Mouse (Mus musculus): ENCODE results near the gene Birc5.

GRCm38 (mm10) chr11:117863174-117863856 is 14.3 kb downstream of the Birc5 start:
- no peak for TF ChIP-seq CTCF (IDR thresholded peaks at IDR 0.05; ENCODE audit: extremely low read depth, insufficient read length, insufficient replicate concordance, low read depth, low read length)
- TF ChIP-seq POLR2A (IDR thresholded peaks at IDR 0.05; ENCODE audit: low read depth, low read length), result peak; percentile 71; the same call in 1 of the 2 replicates
